Mouse (Mus musculus) T-cell, adult 2 months (primary cell): Measurements from ENCODE around the gene Gm29609.
"Not testable (repeated sequence)": the region's sequence is repeated elsewhere in the genome, so short reads cannot be mapped to it uniquely, and the experiment has no call there.

Source experiments
- DNase-seq: peaks from one replicate; pipeline ENCODE4 v3.0.0; 2022; ENCODE audit warnings: low spot score

Gene Gm29609

DNA sequence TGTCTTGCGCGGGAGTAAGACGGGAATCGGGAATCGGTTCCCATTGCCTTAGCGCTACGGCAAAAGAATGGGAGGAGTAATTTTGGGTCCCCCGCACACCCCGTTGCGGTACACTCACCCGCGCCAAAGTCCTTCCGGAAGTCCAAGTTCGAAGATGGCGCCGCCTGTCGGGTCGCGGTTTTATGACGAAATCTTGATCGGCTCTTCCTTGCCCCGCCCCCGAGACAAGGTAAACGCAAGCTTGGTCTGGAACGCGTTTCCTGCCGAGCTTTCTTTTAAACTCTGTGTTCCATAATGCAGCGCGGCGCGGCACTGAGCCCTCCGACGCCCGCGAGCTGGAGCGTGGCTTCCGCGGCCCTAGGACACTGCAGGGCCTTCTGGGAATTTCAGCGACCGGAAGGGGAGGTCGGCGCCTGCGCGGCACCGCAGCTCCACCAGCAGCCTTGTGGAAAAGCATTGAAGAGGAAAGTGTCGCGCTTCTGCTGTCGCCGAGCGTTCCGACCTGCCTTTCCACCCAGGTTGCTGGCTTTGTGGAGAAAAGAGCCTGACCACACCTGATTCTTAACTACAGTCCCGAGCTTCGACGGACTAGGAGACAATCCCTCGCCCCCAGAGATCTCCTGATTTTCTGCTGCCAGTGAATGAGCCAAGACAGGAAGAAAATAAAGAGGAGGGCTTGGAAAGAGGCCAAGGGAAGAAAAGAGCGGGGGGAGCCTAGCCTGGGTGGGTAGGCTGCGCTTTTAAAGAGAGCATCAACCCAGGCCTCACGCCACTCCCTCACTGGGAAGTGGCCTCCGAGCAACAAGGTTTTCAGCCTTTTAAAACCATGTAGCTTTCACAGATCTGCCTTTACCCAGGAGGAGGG lies at the start of gene Gm29609, which contains the start of gene Gtf3c2:
TSS of gene Gm29609 (minus strand) at position 146 of the 865 bp plus-strand sequence.
TSS of gene Gtf3c2 (minus strand) at position 379 of the 865 bp plus-strand sequence.
- DNase-seq = peak; percentile 98

DNA sequence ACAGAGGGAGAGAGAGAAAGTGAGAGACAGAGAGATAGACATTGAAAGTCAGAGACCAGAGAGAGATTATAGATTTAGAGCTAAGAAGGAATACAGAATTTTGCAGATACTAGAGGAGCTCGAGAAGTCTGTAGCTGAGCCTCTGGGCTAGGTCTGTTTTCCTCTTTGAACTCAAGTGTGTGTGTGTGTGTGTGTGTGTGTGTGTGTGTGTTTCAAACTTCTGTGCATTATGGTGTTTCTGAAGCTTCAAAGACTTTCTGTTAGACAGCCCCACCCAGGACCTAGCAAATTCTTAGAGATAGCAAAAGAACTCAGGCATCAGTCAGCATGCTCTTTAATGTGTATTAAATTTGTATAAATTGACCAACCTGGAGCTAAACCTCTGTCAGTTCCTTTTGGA lies 46.9 kb upstream of the Gm29609 start:
- peak; percentile 55 for DNase-seq

DNA sequence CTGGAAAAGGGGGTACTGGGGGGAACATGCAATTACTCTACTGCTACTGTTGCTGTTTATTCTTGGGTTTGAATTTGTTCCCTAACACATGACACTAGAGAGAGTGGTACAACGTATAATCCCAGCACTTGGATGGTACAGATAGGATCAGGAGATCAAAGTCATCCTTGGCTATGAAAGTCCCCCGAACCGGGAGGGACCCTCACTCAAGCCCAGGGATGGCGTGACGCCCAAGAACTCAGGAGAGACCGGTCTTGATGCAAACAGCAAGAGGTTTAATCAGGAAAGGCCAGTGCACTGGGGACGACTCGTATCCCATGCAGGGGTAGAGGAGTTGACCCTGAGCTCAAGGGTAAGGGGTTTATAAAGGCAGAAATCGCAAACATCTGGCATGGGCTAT lies 43.0 kb upstream of the Gm29609 start:
- DNase-seq = no peak

- DNase-seq = peak; percentile 46
These were observed 41.7 kb upstream of the Gm29609 start for GRCm38 (mm10) chr5:31221304-31221945.

GRCm38 (mm10) chr5:31220448-31221303 lies 41.0 kb upstream of the Gm29609 start, which contains the start of gene Ppm1g:
Gene Ppm1g, minus strand, starts transcription at chr5:31220687.
- peak; percentile 96 for DNase-seq

GRCm38 (mm10) chr5:31219911-31220447 lies 40.3 kb upstream of the Gm29609 start:
- no peak for DNase-seq

DNA sequence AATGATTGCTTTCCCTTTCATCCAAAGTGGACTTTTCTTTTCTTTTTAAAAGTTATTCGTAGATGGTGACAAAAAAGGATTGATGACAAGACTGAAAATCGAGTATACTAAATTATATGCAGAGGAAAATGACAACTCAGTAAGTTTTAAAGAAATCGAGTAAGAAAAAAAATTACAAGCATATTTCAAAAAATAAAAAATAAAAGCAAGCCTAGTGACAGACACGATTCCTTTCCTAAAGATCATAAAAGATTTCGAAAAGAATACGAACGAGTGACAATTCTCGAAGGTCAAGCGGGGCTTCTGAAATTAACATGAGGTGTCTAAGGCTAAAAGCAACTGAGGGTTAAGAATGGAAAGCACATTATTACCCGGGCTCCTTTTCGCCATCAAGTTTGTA lies 39.8 kb upstream of the Gm29609 start:
- DNase-seq = no peak

DNA sequence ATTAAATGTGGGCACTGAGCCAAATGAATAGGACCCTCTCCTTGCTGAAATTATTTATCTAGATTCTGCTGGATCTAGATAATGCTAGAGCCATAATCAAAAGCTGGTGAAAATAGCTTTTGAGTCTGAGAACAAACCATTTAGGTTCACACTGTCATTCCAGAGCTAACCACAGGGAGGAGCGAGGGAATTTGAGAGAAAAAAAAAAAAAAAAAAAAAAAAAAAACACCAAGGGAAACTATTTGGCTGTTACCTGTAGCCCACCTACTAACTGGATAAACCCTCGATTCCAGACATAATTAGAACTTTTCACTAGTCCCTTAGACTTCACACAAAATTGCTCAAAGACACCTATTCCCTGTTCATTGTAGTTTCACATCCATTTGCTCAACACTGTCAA lies 39.4 kb upstream of the Gm29609 start:
- no peak for DNase-seq

GRCm38 (mm10) chr5:31218294-31218693 lies 38.6 kb upstream of the Gm29609 start:
- DNase-seq = peak; percentile 55

- DNase-seq = not testable (repeated sequence)
These were observed 36.8 kb upstream of the Gm29609 start for GRCm38 (mm10) chr5:31216554-31216953.

DNA sequence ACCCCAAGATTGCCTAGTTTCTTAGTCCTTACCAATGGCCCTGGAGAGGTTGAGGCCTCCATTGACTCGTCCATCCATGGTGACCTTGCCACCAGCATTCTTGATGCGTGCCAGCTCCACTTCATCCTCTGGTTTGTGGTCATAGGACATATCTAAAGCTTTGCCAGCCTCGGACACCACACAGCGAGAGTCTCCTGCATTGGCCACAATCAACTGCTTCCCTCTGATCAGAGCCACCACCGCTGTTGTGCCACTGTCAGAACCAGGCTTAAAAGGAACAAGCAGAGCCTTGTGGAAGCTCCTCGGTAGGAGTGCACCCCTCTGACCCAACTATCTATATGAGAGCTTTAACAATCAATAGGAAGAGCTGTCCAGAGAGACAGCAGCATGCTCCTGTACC lies 24.7 kb upstream of the Gm29609 start:
- DNase-seq = no peak

GRCm38 (mm10) chr5:31203866-31204265 lies 24.2 kb upstream of the Gm29609 start:
- no peak for DNase-seq

DNA sequence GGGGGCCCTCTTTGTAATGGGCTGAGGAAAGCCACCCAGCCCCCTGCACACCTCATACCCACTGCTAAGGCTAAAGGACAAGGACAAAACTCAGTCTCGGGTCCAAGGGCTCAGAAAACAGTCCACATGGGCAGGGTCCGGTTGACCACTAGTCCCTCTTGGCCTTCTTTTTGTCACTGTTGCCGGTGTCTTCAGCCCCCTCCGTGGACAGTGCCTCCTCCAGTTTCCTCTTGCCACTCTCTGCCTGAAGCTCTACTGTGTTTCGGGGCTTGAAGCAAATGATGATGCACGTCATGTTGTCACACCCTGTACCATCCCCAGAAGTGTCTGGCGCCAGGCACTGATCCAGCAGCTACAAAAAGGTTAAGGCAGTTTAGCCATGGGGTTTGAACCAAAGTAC lies 23.2 kb upstream of the Gm29609 start:
- DNase-seq = no peak

- DNase-seq = peak; percentile 97
These were observed 22.3 kb upstream of the Gm29609 start, which contains the start of gene Zfp513 for GRCm38 (mm10) chr5:31201742-31202590. Gene Zfp513, minus strand, starts transcription at chr5:31202303.

GRCm38 (mm10) chr5:31201042-31201741 lies 21.5 kb upstream of the Gm29609 start:
- DNase-seq = no peak

- no peak for DNase-seq
These were observed 20.6 kb upstream of the Gm29609 start for GRCm38 (mm10) chr5:31200327-31200768.

DNA sequence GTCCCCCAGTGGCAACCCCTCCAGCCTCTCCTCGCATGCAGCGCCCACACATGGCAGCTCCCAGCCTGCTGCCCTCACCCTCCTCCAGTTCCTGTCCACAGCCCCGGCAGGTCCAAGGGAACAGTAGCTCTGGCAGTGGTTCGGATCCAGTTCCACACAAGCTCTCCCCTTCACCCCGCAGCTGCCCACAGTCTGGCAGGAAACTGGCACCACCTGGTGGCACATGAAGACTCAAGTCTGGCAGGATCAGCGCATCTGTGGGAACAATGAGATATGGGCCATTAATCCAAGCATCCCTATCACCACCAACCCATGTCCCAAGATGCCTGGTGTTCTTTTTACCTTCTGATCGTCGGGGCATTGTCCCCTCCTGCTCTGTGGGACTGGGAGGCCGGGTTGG lies 20.2 kb upstream of the Gm29609 start:
- DNase-seq = no peak

DNA sequence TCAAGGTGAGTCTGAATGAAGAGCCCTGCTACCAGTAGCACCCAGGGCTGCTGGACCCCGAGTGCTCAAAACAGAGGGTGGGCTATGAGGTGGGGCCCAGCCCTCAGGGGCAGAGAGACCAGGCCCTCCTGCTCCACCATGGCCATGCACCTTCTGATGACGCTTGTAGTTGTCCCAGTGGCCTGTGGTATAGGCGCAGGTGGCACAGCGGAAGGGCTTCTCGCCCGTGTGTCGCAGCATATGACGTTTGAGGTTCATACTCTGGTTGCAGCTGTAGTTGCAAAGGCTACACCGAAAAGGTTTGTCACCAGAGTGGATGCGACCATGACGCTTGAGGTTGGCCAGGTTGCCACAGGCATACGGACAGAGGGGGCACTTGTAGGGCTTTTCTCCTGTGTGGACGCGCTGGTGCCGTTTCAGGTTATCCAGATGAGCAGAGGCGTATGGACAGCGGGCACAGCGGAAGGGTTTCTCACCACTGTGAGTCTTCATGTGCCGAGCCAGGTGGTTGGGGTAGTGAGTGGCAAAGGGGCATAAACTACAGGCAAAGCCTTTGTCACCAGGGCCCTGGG lies 19.7 kb upstream of the Gm29609 start:
- DNase-seq = no peak

DNA sequence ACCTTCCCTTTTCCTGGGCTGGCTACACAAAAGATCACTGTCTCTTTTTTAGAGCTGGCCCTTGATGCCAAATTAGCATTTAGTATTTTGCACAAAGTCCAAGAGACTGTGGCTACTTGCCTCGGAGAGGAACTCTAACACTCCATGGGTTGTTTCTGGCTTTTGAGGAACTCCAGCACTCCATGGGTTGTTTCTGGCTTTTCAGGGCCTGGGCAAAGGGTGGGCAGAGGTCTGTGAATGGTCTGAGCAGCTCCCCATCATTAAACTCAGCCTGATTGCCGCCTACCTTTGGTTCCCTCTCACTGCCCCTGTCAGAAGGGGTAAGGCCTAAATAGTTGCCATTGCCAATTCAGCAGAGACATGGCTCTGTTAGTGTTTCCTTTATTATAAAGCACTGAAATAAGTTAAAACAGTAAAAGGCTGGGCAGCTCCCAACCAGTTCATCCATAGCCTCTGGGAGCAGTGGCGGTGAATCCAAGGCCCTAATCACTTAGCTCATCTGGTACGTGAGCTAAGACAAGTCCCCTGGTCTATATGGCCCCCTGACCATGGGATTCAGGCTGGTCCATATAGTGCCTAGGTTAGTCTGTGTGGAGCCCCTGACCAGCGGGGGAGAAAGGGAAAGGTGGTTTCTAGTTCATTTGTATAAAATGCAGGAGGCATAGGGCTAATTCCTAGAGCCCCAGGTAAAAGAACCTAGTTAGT lies 19.1 kb upstream of the Gm29609 start:
- no peak for DNase-seq
